Mouse (Mus musculus) cortical plate, adult 2 months (tissue): ENCODE results near the gene Supt4a. TPM values are rescaled to one million over a fixed set of nuclear protein-coding genes. Genes with fewer than 3 reads are reported as not detected.

Source experiments
- H3K27ac ChIP-seq: fragments of 200-500 bp; 2 replicates; pipeline ENCODE4 v1.5.1; 2012; ENCODE audit warnings: low read length, control low read depth, inconsistent platforms; ENCODE audit not compliant: insufficient read depth
- H3K4me1 ChIP-seq: fragments of 200-500 bp; 2 replicates; pipeline ENCODE4 v1.6.1; 2011; ENCODE audit warnings: low read length; ENCODE audit not compliant: control insufficient read depth, insufficient read depth
- H3K4me3 ChIP-seq: fragments of 200-500 bp; 2 replicates; pipeline ENCODE4 v1.5.1; 2011; ENCODE audit warnings: mild to moderate bottlenecking, low read length, control low read depth; ENCODE audit not compliant: insufficient read depth
- CTCF ChIP-seq: fragments of 200-500 bp; IDR thresholded peaks from 2 replicates; pipeline ENCODE4 v1.5.1; 2011; ENCODE audit warnings: mild to moderate bottlenecking, control low read depth, low read length; ENCODE audit not compliant: insufficient read depth; ENCODE audit errors: extremely low read depth
- POLR2A ChIP-seq: fragments of 200-500 bp; IDR thresholded peaks from 2 replicates; pipeline ENCODE4 v1.6.1; 2011; ENCODE audit warnings: mild to moderate bottlenecking, low read length, control low read depth; ENCODE audit not compliant: insufficient read depth; ENCODE audit errors: extremely low read depth
- polyA plus RNA-seq: library from polyadenylated mRNA; depleted of rRNA; stranded (reverse); fragments of >200 nt; gene quantifications from 2 replicates; pipeline ENCODE4 v1.2.3, GENCODE M21; 2012

Gene Supt4a
- polyA plus RNA-seq, 1 experiment, result 154 TPM

GRCm38 (mm10) chr11:87734346-87734745, 3.0 kb upstream of the Supt4a start:
- Histone ChIP-seq H3K4me1 (no peaks in the 10 kb centered on the region), H3K27ac (no peak overlapping the region), H3K4me3 (no peak overlapping the region)
- no peak for TF ChIP-seq CTCF
- no peak for TF ChIP-seq POLR2A

GRCm38 (mm10) chr11:87735691-87736090, 1.7 kb upstream of the Supt4a start:
- Histone ChIP-seq H3K4me3 (no peak overlapping the region), H3K27ac (no peak overlapping the region), H3K4me1 (no peaks in the 10 kb centered on the region)
- TF ChIP-seq CTCF (no peak), POLR2A (no peak)

GRCm38 (mm10) chr11:87736647-87737134, 661 bp upstream of the Supt4a start:
- Histone ChIP-seq H3K27ac (0 out of 2 replicates have a peak overlapping the region, but pooled peaks have one; percentile 6), H3K4me1 (no peaks in the 10 kb centered on the region), H3K4me3 (peak overlapping the region; percentile 90)
- TF ChIP-seq CTCF (no peak), POLR2A (no peak)

- Histone ChIP-seq H3K4me1 (no peaks in the 10 kb centered on the region), H3K4me3 (no peak overlapping the region), H3K27ac (no peak overlapping the region)
- TF ChIP-seq POLR2A (no peak), CTCF (no peak)
Measured at GRCm38 (mm10) chr11:87743691-87744090, 6.3 kb downstream of the Supt4a start.

GRCm38 (mm10) chr11:87744964-87745363, 7.6 kb downstream of the Supt4a start:
- no peaks in the 10 kb centered on the region for H3K4me1 ChIP-seq
- H3K27ac ChIP-seq, result no peak overlapping the region
- H3K4me3 ChIP-seq, result no peak overlapping the region
- TF ChIP-seq CTCF (no peak), POLR2A (no peak)

- Histone ChIP-seq H3K27ac (no peak overlapping the region), H3K4me1 (no peaks in the 10 kb centered on the region), H3K4me3 (no peak overlapping the region)
- TF ChIP-seq POLR2A, result no peak
- TF ChIP-seq CTCF, result no peak
Measured at GRCm38 (mm10) chr11:87745632-87746555, 8.5 kb downstream of the Supt4a start.

GRCm38 (mm10) chr11:87747312-87747711, 10.0 kb downstream of the Supt4a start:
- no peak overlapping the region for H3K4me3 ChIP-seq
- no peak overlapping the region for H3K27ac ChIP-seq
- H3K4me1 ChIP-seq, result no peaks in the 10 kb centered on the region
- TF ChIP-seq POLR2A, result no peak
- no peak for TF ChIP-seq CTCF

GRCm38 (mm10) chr11:87747716-87748115, 10.4 kb downstream of the Supt4a start:
- no peak for TF ChIP-seq POLR2A
- TF ChIP-seq CTCF, result no peak
- no peak overlapping the region for H3K27ac ChIP-seq
- no peak overlapping the region for H3K4me3 ChIP-seq
- no peaks in the 10 kb centered on the region for H3K4me1 ChIP-seq

GRCm38 (mm10) chr11:87748132-87749119, 11.1 kb downstream of the Supt4a start:
- no peaks in the 10 kb centered on the region for H3K4me1 ChIP-seq
- no peak overlapping the region for H3K4me3 ChIP-seq
- H3K27ac ChIP-seq, result no peak overlapping the region
- TF ChIP-seq CTCF (no peak), POLR2A (no peak)
